Mouse (Mus musculus) lung, adult 2 months (tissue): ENCODE measurements around the gene Faf2.

Experiments used
- CTCF ChIP-seq: fragments of 200-500 bp; IDR thresholded peaks from 2 replicates; pipeline ENCODE4 v1.5.1; 2011; ENCODE audit warnings: mild to moderate bottlenecking, low read length, control low read depth; ENCODE audit not compliant: insufficient read depth
- POLR2A ChIP-seq: fragments of 200-500 bp; IDR thresholded peaks from 2 replicates; pipeline ENCODE4 v1.6.1; 2011; ENCODE audit warnings: low read depth, mild to moderate bottlenecking, control low read depth, low read length, borderline replicate concordance; ENCODE audit errors: extremely low read depth

DNA sequence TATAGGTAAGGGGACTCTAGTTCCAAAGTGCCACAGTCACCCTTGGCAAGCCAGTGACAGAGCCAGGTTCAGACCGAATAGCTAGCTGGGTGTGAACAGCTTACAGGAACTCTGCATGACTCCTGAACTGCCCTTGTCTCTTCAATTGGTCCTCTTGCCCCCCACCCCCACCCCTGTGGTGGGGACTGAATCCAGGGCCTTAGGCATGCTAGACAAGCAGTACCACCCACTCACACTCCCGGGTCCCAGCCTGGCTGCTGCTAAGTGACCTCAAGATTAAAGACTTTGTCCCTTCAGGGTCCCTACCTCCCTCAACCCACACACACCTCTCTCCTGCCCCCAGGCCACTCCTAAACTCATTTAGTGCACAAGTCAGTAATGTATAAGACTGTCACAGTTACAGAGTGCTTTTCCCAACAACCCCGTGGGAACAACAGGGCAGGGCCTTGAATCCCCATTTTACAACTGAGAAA is 18.9 kb upstream of the Faf2 start:
- TF ChIP-seq CTCF (no peak), POLR2A (no peak)
